Mouse (Mus musculus) thymus, postnatal 36 days (tissue): Measurements from ENCODE around the gene Irf4.

Experiments
- DNase-seq, 2 experiments: peaks; one replicate each; pipeline ENCODE4 v3.0.0; 2022; ENCODE audit warnings: mixed read lengths in 2 of 2

Gene Irf4

DNA sequence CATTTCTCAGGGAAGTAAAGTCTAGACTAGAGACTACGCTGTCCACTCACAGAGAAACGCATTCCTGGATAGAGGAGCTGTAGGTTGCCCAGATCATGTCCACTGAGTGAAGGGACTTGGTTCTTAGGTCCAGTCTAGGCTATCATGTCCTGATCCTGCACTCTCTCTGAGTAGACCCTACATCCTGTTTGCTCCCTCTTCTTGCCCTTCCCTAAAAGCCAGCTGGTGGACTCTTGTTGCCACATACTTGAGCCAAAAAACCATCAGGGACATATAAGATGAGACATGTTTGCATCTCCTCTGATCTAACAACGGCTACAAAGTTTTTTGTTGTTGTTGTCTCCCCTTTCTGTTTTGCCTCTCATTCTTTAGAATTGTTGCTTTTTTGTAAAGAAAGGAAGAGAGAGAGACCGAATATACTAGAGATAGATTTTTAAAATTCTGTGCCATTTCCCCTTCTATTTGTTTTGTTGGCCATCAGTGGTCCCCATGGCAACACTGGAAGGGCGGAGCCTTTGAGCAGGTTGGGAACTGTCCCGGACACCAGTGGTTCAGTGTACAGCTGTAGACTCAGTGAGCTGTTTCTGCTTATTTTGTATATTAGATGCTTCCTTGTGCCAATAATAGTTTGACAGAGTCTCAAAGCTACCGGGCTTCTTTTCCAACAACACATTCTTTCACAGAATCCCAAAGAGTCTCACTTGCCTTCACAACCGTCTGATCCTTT, 15.2 kb downstream of the Irf4 start:
- DNase-seq = no peak

DNA sequence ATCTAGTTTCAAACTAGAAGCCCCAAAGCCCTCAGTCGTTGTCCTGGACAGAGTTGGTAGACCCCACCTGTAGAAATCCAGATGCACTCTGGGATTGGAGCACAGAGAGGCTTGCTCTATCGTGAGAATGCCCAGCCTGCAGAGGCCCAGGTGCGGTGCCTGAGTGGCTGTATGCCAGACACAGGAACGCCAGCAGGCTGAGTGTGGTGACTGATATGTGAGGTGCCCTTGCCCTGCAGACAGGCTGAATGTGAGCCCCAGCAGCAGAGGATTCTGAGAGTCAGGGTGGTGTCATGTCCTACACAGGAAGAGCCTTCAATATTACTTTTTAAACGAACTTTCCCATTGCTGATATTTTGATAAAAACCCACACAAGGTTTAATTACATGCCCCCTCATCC, 16.9 kb downstream of the Irf4 start:
- peak in 1 of 2 experiments; percentile 58 for DNase-seq

DNA sequence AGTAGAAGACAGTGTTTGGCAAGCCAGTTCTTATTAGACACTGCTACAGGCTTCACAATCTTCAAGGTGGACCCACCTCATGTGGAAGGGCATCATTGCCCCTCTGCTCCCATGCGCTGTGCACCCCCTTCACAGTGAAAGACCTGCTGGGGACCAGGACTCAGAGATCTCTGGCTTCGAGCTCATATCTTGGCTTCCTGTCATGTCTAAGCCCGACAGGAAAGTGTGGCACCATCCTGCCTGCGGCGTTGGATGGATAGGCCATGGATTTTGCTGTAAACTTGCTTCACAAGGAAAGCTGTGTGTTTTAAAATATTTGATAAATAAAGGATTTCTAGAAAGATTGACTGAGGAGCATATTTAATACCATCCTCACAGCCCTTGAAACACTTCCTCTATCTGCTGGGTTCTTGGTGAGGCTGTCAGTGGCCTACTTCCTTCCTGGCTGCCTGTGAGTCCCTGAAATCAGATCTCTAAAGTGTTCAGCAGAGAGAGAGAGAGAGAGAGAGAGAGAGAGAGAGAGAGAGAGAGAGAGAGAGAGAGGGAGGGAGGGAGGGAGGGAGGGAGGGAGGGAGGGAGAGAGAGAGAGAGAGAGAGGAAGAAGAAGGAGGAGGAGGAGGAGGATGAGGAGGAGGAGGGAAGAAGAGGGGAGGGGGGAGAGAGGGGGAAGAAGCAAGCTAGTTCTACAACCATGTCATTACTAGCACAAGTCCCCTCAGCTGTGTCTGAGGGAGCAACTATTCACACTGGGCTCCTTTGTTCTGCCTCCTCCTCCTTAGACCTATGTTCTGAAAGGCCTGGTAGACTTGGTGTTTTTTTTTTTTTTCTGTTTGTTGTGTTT, 17.8 kb downstream of the Irf4 start:
- peak; percentile 41 to 43 for DNase-seq

DNA sequence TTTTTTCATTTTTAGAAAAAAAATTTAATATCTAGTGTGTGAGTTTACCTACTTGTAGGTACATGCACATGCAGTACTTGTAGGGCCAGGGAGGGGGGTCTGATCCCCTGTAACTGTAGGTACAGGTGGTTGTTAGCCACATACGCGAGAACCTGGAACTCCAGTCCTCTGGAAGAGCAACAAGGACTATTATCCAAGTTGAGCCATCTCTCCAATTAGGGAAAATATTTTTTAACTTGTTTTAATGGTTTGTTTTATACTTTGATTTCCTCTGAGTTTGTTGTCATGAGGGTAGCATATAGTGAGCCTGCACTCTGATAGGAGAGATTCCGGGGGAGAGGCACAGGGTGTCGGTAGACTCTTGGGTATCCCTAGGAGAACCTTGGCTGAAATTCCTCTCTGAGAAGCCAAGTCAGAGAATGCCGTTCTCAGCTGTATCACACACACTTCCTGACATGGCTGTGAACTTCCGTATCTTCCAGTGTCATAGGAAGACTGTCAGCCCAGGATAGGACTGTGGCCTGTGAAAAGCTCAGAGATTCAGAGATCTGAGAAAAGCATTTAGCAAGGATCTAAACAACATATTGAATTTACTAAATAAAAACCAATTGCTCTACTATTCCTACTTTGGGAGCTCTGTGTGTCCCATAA, 18.6 kb downstream of the Irf4 start:
- no peak for DNase-seq

DNA sequence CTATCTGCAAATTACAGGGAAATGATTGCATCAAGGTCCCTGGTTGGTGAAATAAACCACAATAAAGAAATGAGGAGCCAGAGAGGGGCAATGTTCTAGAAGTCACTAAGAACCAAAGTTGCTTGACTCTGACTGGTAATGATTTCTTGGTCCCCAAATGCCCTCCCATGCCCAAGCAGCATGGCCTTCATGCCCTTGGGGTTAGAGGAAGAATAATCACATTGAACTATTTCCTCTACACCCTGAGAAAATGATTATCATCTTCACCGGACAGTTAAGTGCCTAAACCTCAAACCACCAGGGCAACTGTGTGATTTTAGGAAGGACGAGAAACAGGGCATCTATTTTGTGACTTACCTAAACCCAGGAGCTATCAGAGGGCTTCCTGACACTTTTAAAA, 27.0 kb downstream of the Irf4 start:
- DNase-seq = no peak

DNA sequence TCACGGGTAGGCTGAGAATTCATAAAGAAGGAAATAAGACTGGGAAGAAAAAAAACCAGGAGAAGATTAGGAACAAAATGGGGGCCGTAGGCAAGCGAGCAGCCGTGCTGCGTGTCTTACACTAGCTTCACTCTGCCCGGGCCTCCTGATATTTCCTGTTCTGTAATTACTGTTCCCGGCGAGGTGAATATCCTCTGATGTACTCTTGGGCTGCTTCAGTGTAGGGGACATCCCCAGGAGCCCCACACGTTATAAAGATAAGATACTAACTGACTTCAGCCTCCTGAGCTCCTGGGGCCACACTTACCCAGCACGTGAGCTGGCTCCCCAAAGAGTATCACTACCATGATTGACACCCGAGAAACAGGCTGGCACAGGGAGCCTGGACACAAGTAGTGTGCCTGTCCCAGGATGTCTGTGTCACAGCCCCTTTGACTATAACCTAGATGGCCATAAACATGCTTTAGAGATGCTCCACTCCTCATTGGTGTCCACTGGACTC, 28.7 kb downstream of the Irf4 start:
- DNase-seq = no peak

DNA sequence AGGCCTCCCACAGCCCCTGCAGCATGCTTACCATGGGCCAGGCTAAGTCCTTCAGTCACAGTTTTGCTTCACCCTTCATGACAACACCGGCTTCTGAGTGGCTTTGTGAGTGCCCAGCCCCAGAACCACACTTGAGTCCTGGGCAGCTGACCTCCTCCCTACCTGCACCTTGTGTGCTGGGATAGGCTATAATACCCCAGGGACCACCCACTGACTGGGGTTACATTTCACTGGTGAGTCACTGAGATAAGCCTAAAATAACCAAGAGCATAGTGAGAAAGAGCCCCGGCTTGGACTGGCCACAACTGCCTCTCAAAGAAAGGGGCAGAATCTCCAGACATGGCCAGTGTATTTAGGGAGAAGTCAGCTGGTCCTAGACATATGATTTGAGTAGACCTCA, 32.9 kb downstream of the Irf4 start:
- DNase-seq = no peak

DNA sequence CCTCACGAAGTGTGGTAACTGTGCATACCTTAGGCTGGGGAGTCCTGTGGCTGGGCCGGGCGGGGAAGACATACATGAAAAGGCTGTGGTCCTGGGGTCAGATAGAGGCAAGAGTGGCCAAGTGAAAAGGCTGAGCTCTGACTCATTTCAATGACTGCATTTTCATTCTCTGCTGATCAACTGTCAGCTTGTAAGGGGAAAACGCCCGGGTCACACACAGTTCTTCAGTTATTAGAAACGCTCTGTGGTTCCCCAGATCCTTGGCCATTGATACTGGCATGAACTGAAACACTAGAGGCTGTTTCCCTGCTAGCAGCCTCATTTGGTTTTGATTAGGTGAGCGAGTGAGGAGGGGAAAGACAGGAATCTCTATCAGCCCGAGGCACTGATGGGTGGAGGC, 33.4 kb downstream of the Irf4 start:
- no peak for DNase-seq

DNA sequence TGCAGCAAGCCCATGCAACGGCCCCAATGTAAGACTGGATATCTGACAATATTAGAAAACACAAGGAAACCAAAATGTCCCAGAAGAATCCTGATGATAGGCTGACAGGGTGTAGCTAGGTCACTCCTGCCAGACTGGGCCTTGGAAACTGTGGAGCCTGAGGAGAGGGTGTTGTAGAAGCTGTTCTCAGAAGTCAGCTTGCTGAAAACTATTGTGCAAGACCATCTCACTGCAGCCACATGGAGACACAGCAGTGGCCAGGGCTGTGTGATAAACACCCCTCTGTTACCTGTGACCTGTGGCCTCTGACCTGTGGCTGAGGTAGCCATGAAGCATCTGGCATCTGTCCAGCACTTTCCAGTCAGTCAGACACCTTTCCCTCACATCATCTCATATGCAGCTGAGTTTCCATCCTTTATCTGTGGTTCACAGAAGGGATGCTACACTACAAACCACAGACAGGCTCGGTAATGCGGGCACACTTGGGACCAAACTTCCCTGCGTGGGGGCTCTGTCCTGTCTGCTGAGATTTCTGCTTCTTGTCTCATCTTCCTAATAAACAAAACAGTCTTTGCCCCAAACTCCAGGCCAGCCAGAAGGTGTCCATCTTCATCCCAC, 36.5 kb downstream of the Irf4 start:
- DNase-seq = no peak

DNA sequence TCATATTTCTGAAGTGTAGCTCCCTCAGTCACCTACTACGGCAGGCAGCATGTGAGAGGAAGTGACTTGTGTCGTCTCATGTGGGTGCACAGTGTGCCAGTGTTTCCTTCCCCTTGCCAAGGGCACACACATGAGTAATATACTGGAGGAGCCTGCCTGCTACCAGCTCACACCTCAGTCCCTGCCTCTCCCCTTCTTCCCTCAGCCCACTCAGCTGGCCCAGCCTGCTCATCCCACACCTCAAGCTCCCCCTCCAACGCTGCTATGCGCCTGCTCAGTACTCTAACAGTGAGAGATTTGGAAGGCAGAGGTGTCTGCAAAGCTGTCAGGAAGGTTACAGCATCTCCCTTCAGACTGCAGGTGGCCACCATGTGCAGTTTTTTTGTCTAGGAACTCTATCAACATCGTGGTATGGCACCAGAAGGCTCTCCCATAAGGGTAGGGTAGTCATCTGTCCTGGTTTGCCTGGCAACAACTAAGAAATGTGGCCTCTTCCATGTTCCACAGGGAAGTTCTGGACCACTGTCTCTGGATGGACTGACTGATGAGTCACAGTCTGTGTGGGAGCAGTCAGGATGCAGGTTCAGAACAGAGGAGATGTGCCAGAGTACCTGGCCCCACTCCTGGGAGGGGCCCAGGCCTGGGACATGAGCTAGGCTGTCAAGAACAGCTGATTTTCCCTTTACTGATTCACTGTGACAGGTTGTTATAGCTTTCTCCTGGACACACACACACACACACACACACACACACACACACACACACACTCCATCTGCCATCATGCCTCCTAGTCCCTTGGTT, 37.4 kb downstream of the Irf4 start:
- DNase-seq = peak; percentile 68 to 73

DNA sequence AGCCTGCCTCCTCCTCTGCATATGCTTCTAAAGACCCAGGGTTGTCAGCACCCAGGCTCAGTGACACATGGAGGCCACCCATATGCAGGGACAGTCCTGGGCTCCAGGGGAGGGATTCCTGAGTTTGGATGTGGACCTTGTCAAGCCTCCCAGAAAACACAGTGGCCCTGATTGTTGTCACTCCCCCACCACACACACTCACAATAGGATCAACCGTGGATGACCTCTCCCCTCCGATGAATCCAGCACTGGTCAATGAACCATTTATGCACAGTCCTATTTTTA, 38.0 kb downstream of the Irf4 start:
- no peak for DNase-seq

DNA sequence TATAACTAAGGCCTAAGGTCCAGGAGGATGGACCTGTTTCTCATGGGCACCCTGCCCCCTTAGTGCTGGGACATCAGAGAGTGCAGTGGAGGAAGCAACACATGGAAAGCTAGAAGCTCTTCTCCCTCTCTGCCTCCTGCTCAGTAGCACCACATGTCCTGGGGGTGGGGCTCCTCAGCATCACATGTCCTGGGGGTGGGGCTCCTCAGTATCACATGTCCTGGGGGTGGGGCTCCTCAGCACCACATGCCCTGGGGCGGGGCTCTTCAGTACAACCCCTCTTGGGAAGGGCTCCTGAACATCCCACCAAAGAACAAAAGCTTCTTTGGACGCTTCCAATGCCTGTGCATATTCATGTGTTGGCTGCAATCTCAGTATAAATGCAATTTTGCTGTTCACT, 38.5 kb downstream of the Irf4 start:
- DNase-seq = no peak

DNA sequence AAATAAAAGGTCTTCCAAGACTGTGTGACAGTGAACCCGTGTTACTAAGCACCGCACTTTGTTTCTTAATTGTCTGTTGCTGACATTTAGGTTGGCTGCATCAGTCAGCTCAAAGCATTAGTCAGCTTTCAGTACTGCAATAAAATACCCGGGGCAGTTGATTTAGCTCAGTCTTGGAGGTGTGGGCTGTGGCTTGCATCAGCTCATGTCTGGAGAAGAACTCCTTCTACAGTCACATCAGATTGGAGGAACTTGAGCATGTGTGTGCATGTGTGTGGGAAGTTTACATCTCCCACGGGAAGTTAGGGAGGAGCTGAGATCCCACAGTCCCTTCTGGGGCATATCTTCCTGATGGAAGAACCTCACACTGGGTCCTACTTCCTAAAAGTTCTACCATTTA, 38.9 kb downstream of the Irf4 start:
- DNase-seq = no peak

DNA sequence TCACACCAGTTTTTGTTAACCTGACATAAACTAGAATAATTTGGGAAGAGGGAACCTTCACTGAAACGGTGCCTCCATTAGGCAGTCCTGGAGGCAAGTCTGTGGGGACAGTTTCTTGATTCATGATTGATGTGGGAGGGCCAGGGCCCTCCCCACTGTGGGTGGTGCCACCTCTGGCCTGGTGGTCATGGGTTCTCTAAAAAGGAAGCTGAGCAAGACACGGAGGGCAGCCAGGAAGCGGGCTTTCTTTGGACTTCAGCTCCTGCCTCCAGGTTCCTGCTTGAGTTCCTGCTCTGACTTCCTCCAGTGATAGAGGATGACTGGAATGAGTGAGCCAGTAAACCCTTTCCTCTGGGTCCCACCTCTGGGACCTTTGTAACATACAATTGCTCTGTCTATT, 39.4 kb downstream of the Irf4 start:
- DNase-seq = no peak

DNA sequence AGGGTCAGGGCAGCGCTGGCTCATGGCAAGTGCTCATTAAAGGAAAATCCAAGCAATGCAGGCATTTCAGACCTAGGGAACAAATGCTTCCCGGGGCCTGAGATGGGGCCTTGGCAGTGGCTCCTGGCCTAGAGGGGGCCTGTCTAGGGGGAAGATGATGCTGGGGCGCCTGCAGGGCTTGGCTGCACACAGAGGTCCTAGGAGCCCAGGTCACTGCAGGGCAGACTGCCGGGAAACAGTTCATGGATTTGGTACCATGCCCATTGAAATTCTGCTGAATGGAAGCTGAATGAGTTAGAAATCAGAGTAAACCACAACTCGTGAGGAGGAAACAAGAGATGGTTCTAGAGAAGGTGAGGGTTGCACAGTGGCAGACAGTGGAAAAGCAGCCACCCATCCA, 41.0 kb downstream of the Irf4 start:
- no peak for DNase-seq

DNA sequence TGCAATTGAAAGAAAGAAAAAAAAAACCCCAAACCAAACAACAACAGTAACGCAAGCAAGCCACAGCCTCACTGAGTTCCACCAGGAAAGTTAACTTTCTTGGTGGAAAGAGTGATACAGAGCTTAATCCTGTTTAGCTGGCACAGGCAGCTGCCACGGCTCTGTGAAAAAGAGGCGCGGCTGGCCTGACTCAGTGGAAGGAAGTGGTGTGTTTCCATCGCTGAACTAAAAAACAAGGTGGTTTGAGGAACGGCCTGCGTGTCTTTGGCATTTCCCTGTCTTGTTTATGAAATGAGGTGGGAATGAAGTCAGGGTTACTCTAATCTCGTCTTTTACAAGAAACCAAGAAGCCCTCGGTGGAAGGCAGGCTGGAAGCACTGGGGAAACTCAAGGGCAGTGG, 43.3 kb downstream of the Irf4 start:
- DNase-seq = peak; percentile 55 to 72

DNA sequence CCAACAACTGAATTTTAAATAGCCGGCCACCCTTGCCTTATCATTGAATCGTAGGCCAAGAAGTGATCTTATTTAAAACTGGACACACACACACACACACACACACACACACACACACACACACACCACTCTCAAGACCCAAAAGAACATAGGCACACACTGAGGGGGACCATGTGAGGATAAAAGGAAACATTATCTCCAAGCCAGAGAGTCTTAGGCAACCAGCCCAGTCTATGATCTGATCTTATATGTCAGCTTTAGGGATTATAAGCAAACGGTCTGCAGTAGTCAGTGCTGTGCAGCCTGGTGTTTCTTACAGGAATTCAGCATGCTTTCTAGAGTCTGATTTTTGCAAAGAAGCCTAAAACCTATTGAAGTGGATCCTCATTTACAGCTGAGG, 43.7 kb downstream of the Irf4 start:
- no peak for DNase-seq

DNA sequence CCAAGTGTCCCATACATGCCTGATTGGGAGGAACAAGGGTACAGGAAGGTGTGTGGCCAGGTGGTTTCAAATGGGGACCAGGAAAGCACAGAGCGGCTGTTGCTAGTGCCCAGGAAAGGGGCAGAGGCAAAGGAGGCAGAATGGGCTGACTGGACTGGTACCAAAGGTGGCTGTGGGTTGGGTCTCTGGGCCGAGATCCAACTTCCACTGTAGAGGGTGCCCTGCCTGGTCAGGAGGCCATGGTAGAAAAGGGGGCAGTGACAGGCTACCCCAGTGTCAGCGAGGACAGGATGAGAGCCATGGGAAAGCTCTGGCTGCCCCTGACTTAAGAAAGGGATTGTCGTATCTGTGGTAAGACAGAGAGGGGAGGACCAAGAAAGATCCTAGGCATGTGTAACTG, 44.2 kb downstream of the Irf4 start:
- no peak for DNase-seq

DNA sequence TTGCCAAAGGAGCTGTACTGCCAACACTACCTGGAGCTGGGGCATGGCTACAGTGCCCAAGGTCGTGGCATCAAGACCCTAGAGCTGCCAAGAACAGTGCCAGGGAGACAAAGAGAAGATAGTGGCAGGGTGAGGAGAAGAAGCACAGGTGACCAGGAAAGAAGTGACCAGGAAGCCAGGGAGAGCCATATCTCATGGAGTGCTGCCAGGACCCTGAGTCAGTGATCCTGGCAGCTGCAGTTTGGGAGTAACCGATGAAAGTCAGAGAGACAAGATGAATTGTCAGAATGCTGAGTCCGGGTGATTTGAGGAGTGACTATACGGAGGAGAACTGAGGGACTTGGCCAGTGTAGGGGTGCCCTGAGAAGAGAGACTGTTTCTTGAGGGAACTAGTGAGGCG, 44.6 kb downstream of the Irf4 start:
- no peak for DNase-seq

DNA sequence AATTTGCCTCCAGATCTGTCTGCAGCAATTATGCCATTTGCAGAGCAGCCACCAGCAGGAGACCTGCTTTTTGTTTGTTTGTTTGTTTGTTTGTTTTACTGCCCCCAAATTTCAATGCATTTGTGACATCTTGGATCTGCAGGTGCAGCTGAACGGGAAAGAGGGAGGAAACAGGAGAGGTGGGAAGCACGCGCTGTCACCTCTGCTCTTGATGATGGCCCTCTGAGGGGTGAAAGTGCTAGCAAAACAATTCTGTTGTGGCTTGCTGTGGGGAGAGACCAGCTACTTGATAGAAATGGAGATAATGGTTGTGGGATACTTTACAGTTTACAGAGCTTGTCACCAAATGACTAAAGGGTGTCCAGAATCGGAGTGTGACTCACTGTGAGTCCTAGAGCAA, 46.9 kb downstream of the Irf4 start:
- DNase-seq = no peak

DNA sequence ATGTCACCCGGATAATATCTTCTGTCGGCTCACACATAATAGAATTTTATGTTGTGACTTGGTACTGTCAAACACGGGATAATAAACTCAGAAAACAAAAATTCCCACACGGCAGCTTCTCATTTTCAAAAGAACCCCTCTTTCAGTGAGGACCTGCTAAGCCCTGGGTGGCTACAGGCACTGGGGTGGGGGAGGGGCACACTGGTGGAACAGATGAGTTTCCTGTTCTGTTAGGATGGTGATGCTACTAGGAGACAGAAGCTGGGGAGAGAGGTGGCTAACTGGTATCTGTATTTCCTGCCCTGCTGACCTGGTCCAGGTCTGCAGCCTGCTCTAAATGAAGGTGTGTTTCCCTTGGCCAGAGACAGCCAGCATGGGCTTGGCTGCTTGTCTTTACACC, 52.9 kb downstream of the Irf4 start:
- peak; percentile 53 to 72 for DNase-seq

DNA sequence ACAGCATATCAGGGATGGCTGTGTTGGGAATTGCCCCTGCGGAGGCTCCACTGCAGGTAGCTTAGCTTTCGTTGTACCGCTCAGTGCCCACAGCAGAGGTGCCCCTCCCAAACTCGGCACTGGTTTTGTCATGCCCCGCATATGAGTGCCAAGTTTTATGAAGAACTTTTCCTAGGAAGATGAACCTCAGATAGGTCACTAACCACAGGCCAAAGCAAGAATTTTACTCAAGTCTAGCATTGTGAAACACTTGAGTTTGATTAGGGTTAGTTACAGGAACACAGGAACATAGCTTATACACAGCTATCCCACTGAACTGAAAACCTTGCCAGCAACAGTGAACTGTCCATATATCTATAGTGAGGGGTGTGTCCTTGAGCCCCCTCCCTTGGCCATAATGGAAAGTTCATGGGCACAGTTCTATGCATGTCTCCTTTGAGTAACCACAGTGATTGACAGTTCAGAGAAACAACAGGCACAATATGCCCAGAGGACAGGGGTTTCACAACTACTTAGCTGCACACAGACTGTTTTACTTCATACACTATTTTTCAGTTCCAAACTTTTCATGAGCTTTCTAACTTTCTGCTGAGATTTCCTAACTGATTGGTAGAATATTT, 53.4 kb downstream of the Irf4 start:
- no peak for DNase-seq
